Mouse (Mus musculus) liver, postnatal 0 days (tissue): ENCODE measurements around the gene Mmp27. TPM values are rescaled to one million over a fixed set of nuclear protein-coding genes. Genes with fewer than 3 reads are reported as not detected.
A peak's percentile ranks its signal among the peaks of the same experiment; 100 is the strongest.

Experiments used
- ATAC-seq: fragments of 200-750 bp; cut with Nextera tagmentation; 2 replicates; pipeline ENCODE4 v1.8.0; 2017; ENCODE audit warnings: mild to moderate bottlenecking, moderate library complexity
- DNase-seq: peaks from one replicate; pipeline ENCODE4 v3.0.0-alpha.2; 2016
- H3K27ac ChIP-seq: fragments of 300-500 bp; sonication (generic); 2 replicates; pipeline ENCODE4 v1.5.1; 2014; ENCODE audit warnings: antibody characterized with exemption, moderate library complexity, mild to moderate bottlenecking, low read depth
- H3K27me3 ChIP-seq: fragments of 300-500 bp; sonication (generic); 2 replicates; pipeline ENCODE4 v1.6.1; 2014; ENCODE audit warnings: low read length, control low read depth, mixed read lengths; ENCODE audit not compliant: insufficient read depth
- H3K36me3 ChIP-seq: fragments of 300-500 bp; sonication (generic); replicated peaks from 2 replicates; pipeline ENCODE4 v1.6.1; 2014; ENCODE audit warnings: mild to moderate bottlenecking, control low read depth, low read length, moderate library complexity, mixed read lengths; ENCODE audit not compliant: insufficient read depth
- H3K4me1 ChIP-seq: fragments of 300-500 bp; sonication (generic); 2 replicates; pipeline ENCODE4 v1.6.1; 2014; ENCODE audit warnings: antibody characterized with exemption, mild to moderate bottlenecking, control low read depth; ENCODE audit not compliant: insufficient read depth
- H3K4me2 ChIP-seq: fragments of 300-500 bp; sonication (generic); 2 replicates; pipeline ENCODE4 v1.6.1; 2014; ENCODE audit warnings: low read depth, mild to moderate bottlenecking, low read length, moderate library complexity, mixed read lengths
- H3K4me3 ChIP-seq: fragments of 300-500 bp; sonication (generic); 2 replicates; pipeline ENCODE4 v1.5.1; 2014; ENCODE audit warnings: low read depth, low read length
- H3K9ac ChIP-seq: fragments of 300-500 bp; sonication (generic); replicated peaks from 2 replicates; pipeline ENCODE4 v1.6.1; 2014; ENCODE audit warnings: mild to moderate bottlenecking, moderate library complexity
- H3K9me3 ChIP-seq: fragments of 300-500 bp; sonication (generic); 2 replicates; pipeline ENCODE4 v1.6.1; 2016; ENCODE audit warnings: mild to moderate bottlenecking, control low read depth, low read length, mixed read lengths
- CTCF ChIP-seq: sonication (generic); IDR thresholded peaks from 2 replicates; pipeline ENCODE4 v1.5.1; 2016; ENCODE audit warnings: antibody characterized with exemption, low read depth
- EP300 ChIP-seq: IDR thresholded peaks from 2 replicates; pipeline ENCODE4 v1.6.1; 2016; ENCODE audit warnings: antibody characterized with exemption, low read depth, mild to moderate bottlenecking
- WGBS: fragments of 180-500 bp; shearing (Covaris S2); extraction: QIAGEN DNeasy Blood & Tissue Kit; methylation state at CpG from one replicate; pipeline ENCODE4 v1.1.7; 2014; ENCODE audit not compliant: insufficient replicate concordance; 5-methylcytosine and 5-hydroxymethylcytosine counted together
- polyA plus RNA-seq: library from polyadenylated mRNA; unstranded; fragments of >200 nt; fragmentation: Nextera tagmentation; extraction: Ambion mirVana; gene quantifications from 2 replicates; pipeline ENCODE4 v1.2.1, GENCODE M21; 2015

Gene Mmp27
- polyA plus RNA-seq, 1 experiment from 2014 or later, result 0.33 TPM

GRCm38 (mm10) chr9:7567923-7568322 is 3.3 kb upstream of the Mmp27 start:
- no peak overlapping the region for H3K9ac ChIP-seq
- no peak for TF ChIP-seq CTCF
- TF ChIP-seq EP300, result no peak
- H3K36me3 ChIP-seq, result no peaks in the 10 kb centered on the region
- H3K9me3 ChIP-seq, result no peaks in the 10 kb centered on the region
- H3K27me3 ChIP-seq, result no peaks in the 10 kb centered on the region
- 58% methylated on average over 2 of the region's 2 CpGs for WGBS
- DNase-seq (no peak), ATAC-seq (no peak)
- H3K4me3 ChIP-seq, result no peak overlapping the region
- peaks cover 13% of the 10 kb centered on the region; the same call in 1 of the 2 replicates for H3K4me1 ChIP-seq
- H3K27ac ChIP-seq, result 0 out of 2 replicates have a peak overlapping the region, but pooled peaks have one; percentile 11
- H3K4me2 ChIP-seq, result no peak overlapping the region

GRCm38 (mm10) chr9:7570485-7570884 is 711 bp upstream of the Mmp27 start:
- Histone ChIP-seq H3K36me3 (no peaks in the 10 kb centered on the region), H3K27ac (no peak overlapping the region), H3K9ac (no peak overlapping the region), H3K27me3 (no peaks in the 10 kb centered on the region), H3K4me2 (no peak overlapping the region), H3K4me3 (no peak overlapping the region), H3K9me3 (no peaks in the 10 kb centered on the region), H3K4me1 (peaks cover 15% of the 10 kb centered on the region; the same call in 1 of the 2 replicates)
- ATAC-seq (no peak), DNase-seq (no peak)
- 58% methylated on average over 1 of the region's 1 CpGs for WGBS
- TF ChIP-seq EP300, result no peak
- TF ChIP-seq CTCF, result no peak

GRCm38 (mm10) chr9:7572188-7572587 is 992 bp downstream of the Mmp27 start:
- Histone ChIP-seq H3K4me1 (peaks cover 15% of the 10 kb centered on the region; the same call in 1 of the 2 replicates), H3K9ac (no peak overlapping the region), H3K36me3 (no peaks in the 10 kb centered on the region), H3K27ac (no peak overlapping the region), H3K9me3 (no peaks in the 10 kb centered on the region), H3K4me2 (no peak overlapping the region), H3K27me3 (no peaks in the 10 kb centered on the region), H3K4me3 (no peak overlapping the region)
- DNase-seq (no peak), ATAC-seq (peak; percentile 22; the same call in 1 of the 2 replicates)
- WGBS, result 52% methylated on average over 7 of the region's 7 CpGs
- TF ChIP-seq CTCF (no peak), EP300 (no peak)

- H3K9ac ChIP-seq, result no peak overlapping the region
Measured at GRCm38 (mm10) chr9:7572663-7573308, 1.6 kb downstream of the Mmp27 start.

GRCm38 (mm10) chr9:7575526-7575925 is 4.3 kb downstream of the Mmp27 start:
- Histone ChIP-seq H3K4me1 (peaks cover 11% of the 10 kb centered on the region; the same call in 1 of the 2 replicates), H3K9ac (no peak overlapping the region), H3K27me3 (no peaks in the 10 kb centered on the region), H3K4me3 (no peak overlapping the region), H3K9me3 (no peaks in the 10 kb centered on the region), H3K27ac (no peak overlapping the region), H3K36me3 (no peaks in the 10 kb centered on the region), H3K4me2 (no peak overlapping the region)
- ATAC-seq, result no peak
- no peak for TF ChIP-seq EP300
- TF ChIP-seq CTCF, result no peak
- DNase-seq, result no peak
- 71% methylated on average over 3 of the region's 3 CpGs for WGBS

More at GRCm38 (mm10) chr9:7572663-7573308, 1.6 kb downstream of the Mmp27 start:
- Histone ChIP-seq H3K27me3 (no peaks in the 10 kb centered on the region), H3K36me3 (no peaks in the 10 kb centered on the region), H3K9me3 (no peaks in the 10 kb centered on the region), H3K27ac (no peak overlapping the region), H3K4me2 (no peak overlapping the region), H3K4me3 (no peak overlapping the region), H3K4me1 (peaks cover 15% of the 10 kb centered on the region; the same call in 1 of the 2 replicates)
- 0 out of 2 replicates have a peak, but pooled peaks have one; percentile 26 for ATAC-seq
- TF ChIP-seq EP300, result no peak
- TF ChIP-seq CTCF, result no peak
- no peak for DNase-seq
- WGBS, result 66% methylated on average over 2 of the region's 2 CpGs

GRCm38 (mm10) chr9:7577371-7577770 is 6.2 kb downstream of the Mmp27 start:
- no peak for TF ChIP-seq CTCF
- peak; percentile 54; the same call in 1 of the 2 replicates for TF ChIP-seq EP300
- Histone ChIP-seq H3K36me3 (no peaks in the 10 kb centered on the region), H3K27ac (peak overlapping the region; percentile 60), H3K4me1 (0 out of 2 replicates have a peak, but pooled peaks cover 3% of the 10 kb centered on the region), H3K9me3 (no peaks in the 10 kb centered on the region), H3K4me2 (no peak overlapping the region), H3K27me3 (no peaks in the 10 kb centered on the region), H3K4me3 (no peak overlapping the region), H3K9ac (no peak overlapping the region)
- 76% methylated on average over 2 of the region's 2 CpGs for WGBS
- ATAC-seq (no peak), DNase-seq (no peak)

- H3K27ac ChIP-seq, result no peak overlapping the region
- no peak overlapping the region for H3K4me2 ChIP-seq
- DNase-seq (no peak), ATAC-seq (no peak)
- no peaks in the 10 kb centered on the region for H3K36me3 ChIP-seq
- H3K9me3 ChIP-seq, result no peaks in the 10 kb centered on the region
- no peaks in the 10 kb centered on the region for H3K4me1 ChIP-seq
- H3K27me3 ChIP-seq, result no peaks in the 10 kb centered on the region
- H3K4me3 ChIP-seq, result no peak overlapping the region
- no peak for TF ChIP-seq EP300
- TF ChIP-seq CTCF, result no peak
- 72% methylated on average over 8 of the region's 8 CpGs for WGBS
- no peak overlapping the region for H3K9ac ChIP-seq
Measured at GRCm38 (mm10) chr9:7590063-7590462, 18.9 kb downstream of the Mmp27 start.
